Mouse (Mus musculus) embryo, embryonic 9.5 days (tissue): ENCODE measurements around the gene Gm21732.
"Not testable (repeated sequence)": the region's sequence is repeated elsewhere in the genome, so short reads cannot be mapped to it uniquely, and the experiment has no call there.

Source experiments
- DNase-seq: peaks from one replicate; pipeline ENCODE4 v3.0.0-alpha.2; 2017; ENCODE audit errors: extremely low spot score

The Gm21732 gene

DNA sequence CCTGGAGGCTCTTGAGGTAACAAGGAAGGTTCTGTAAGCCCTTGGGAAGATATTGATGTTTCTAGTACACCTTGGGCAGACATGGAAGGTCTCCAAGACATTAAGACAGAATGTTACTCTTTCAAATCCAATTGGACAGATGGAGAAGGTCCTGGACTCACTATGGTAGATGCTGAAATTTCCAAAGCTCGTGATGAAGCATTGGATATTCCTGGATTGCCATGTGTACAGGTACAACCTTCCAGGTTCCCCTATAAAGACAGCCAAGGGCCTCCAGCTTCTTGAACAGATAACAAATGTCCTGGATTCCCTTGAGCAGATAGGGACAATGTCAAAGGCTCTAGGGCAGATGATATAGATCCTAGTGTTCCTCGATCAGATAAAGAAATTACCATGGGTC lies at the start of gene Gm21732:
Gm21732 (minus strand) TSS at position 101 of the 400 bp plus-strand sequence.
- not testable (repeated sequence) for DNase-seq
